In the genomic region with DNA sequence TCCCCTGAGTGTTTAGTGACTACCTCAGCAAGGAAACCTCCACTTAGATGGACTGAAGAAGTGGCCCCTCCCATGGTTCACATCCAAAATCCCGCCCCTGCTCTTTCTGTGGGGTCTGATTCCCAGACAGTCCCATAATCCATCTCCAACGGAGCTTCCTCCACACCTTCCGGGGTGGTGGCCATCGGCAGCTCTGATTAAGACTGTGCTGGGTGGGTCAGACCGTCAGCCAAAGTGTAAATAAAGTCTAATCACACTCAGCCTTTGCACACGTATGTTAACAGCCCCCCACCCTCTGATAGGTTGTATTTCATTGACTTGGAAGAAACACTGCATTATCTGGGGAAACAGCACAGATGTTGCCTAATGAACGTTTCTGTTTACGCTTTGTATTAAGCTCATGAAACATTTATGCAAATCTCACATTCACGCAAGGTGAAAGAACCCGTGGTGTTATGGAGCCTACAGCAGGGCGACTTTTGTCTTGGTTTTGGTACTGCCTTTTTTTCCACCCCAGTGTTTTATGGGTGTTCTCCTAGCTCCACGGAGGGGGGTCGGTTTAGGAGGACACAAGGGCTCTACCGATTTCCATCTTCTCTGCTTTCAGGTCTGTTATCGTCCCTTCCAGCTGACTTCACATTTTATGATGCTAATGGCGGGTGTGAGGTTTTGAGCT, we compare ENCODE assay signal across 23 mouse cellular contexts.
A peak's percentile ranks its signal among the peaks of the same experiment; 100 is the strongest.
DNase-seq lines count a peak whose midpoint lies in the region; ATAC-seq and TF ChIP-seq lines count a peak whose summit lies in the region.
"Had no signal": no experiment of that assay in that cellular context is flagged by ENCODE, and none has a peak within 500 bp of the region (broad histone marks: within the 10 kb centered on the region; RNA-seq: fewer than 3 reads in every experiment).

No protein-coding gene starts in this region.

- no peak for TF ChIP-seq CTCF in hindbrain, postnatal 0 days (IDR thresholded peaks at IDR 0.05; ENCODE audit: low read depth)

- no peak for ATAC-seq in hindbrain, postnatal 0 days
- ATAC-seq in hindbrain, embryonic 12.5 days (ENCODE audit: low FRiP score): no peak
- peak; percentile 83 for ATAC-seq in neural tube, embryonic 12.5 days (ENCODE audit: low FRiP score, low read depth)
- ATAC-seq: activated CD4-positive, CD25-positive, alpha-beta regulatory T cell, adult 4 months; forebrain, postnatal 0 days; intestine, embryonic 15.5 days had no signal

- peaks cover 8% of the 10 kb centered on the region; the same call in 1 of the 2 replicates for H3K9me3 ChIP-seq in hindbrain, embryonic 10.5 days
- H3K9me3 ChIP-seq in hindbrain, postnatal 0 days (ENCODE audit: low read length): no peaks in the 10 kb centered on the region
- no peaks in the 10 kb centered on the region for H3K9me3 ChIP-seq in hindbrain, embryonic 12.5 days (replicated peaks)
- H3K9me3 ChIP-seq in neural tube, embryonic 12.5 days: no peaks in the 10 kb centered on the region
- H3K9me3 ChIP-seq: embryonic facial prominence, embryonic 10.5 days; intestine, embryonic 15.5 days; kidney, embryonic 15.5 days had no signal

- peaks cover 26% of the 10 kb centered on the region for H3K4me1 ChIP-seq in hindbrain, embryonic 10.5 days (replicated peaks)
- no peaks in the 10 kb centered on the region for H3K4me1 ChIP-seq in hindbrain, postnatal 0 days (ENCODE audit: insufficient read depth, low read length)
- peaks cover 11% of the 10 kb centered on the region for H3K4me1 ChIP-seq in hindbrain, embryonic 12.5 days
- H3K4me1 ChIP-seq in neural tube, embryonic 12.5 days: peaks cover 8% of the 10 kb centered on the region; the same call in 1 of the 2 replicates
- H3K4me1 ChIP-seq: intestine, embryonic 15.5 days; kidney, embryonic 15.5 days; megakaryocyte, embryonic 14.5 days had no signal

- H3K27ac ChIP-seq in hindbrain, embryonic 10.5 days: peak overlapping the region; percentile 37; the same call in 1 of the 2 replicates
- H3K27ac ChIP-seq in hindbrain, postnatal 0 days: no peak overlapping the region
- H3K27ac ChIP-seq in hindbrain, embryonic 12.5 days: no peak overlapping the region
- H3K27ac ChIP-seq in neural tube, embryonic 12.5 days: no peak overlapping the region
- H3K27ac ChIP-seq: embryonic facial prominence, embryonic 10.5 days; intestine, embryonic 15.5 days; kidney, embryonic 15.5 days had no signal

- H3K4me2 ChIP-seq in hindbrain, postnatal 0 days (ENCODE audit: low read depth, low read length): no peak overlapping the region
- peak overlapping the region; percentile 7; the same call in 1 of the 2 replicates for H3K4me2 ChIP-seq in hindbrain, embryonic 12.5 days (replicated peaks)
- peak overlapping the region; percentile 32 for H3K4me2 ChIP-seq in neural tube, embryonic 12.5 days (replicated peaks)
- H3K4me2 ChIP-seq: intestine, embryonic 15.5 days; kidney, embryonic 15.5 days; liver, embryonic 11.5 days had no signal

- H3K27me3 ChIP-seq in hindbrain, embryonic 10.5 days (ENCODE audit: insufficient read depth, poor library complexity, severe bottlenecking): no peaks in the 10 kb centered on the region
- H3K27me3 ChIP-seq in hindbrain, postnatal 0 days (ENCODE audit: insufficient read depth, low read length): no peaks in the 10 kb centered on the region
- peaks cover 3% of the 10 kb centered on the region; the same call in 1 of the 2 replicates for H3K27me3 ChIP-seq in hindbrain, embryonic 12.5 days
- H3K27me3 ChIP-seq in neural tube, embryonic 12.5 days (replicated peaks): no peaks in the 10 kb centered on the region
- H3K27me3 ChIP-seq: intestine, embryonic 15.5 days; kidney, embryonic 15.5 days; megakaryocyte, embryonic 14.5 days had no signal

- no peaks in the 10 kb centered on the region for H3K36me3 ChIP-seq in hindbrain, embryonic 10.5 days
- no peaks in the 10 kb centered on the region for H3K36me3 ChIP-seq in hindbrain, postnatal 0 days (ENCODE audit: insufficient read depth, low read length)
- no peaks in the 10 kb centered on the region for H3K36me3 ChIP-seq in hindbrain, embryonic 12.5 days
- H3K36me3 ChIP-seq in neural tube, embryonic 12.5 days: no peaks in the 10 kb centered on the region
- H3K36me3 ChIP-seq: embryonic facial prominence, embryonic 10.5 days; intestine, embryonic 15.5 days; kidney, embryonic 15.5 days had no signal

- no peak overlapping the region for H3K4me3 ChIP-seq in hindbrain, embryonic 10.5 days
- H3K4me3 ChIP-seq in hindbrain, postnatal 0 days (ENCODE audit: low read length): no peak overlapping the region
- no peak overlapping the region for H3K4me3 ChIP-seq in hindbrain, embryonic 12.5 days
- H3K4me3 ChIP-seq in neural tube, embryonic 12.5 days: no peak overlapping the region
- H3K4me3 ChIP-seq: embryonic facial prominence, embryonic 10.5 days; intestine, embryonic 15.5 days; kidney, embryonic 15.5 days; megakaryocyte, embryonic 14.5 days had no signal

- WGBS in hindbrain, embryonic 10.5 days: 58% methylated on average over 16 of the region's 16 CpGs
- WGBS in hindbrain, postnatal 0 days: 44% methylated on average over 16 of the region's 16 CpGs
- 44% methylated on average over 16 of the region's 16 CpGs for WGBS in hindbrain, embryonic 12.5 days
- WGBS in neural tube, embryonic 12.5 days: 27% methylated on average over 16 of the region's 16 CpGs

- no peak for DNase-seq in hindbrain, embryonic 10.5 days (ENCODE audit: low spot score)
- DNase-seq in hindbrain, postnatal 0 days (ENCODE audit: low spot score): no peak
- DNase-seq in ES-CJ7 (ENCODE audit: low read depth, low spot score): peak; percentile 57
- DNase-seq in urinary bladder, postnatal 25 days (ENCODE audit: low spot score): no peak
- no peak for DNase-seq in c-Kit-positive CD71-positive TER-119-positive erythroid progenitor cells, embryonic 14.5 days (ENCODE audit: low spot score)
- DNase-seq in adrenal gland, postnatal 4 days (ENCODE audit: low spot score in 2 of 2): no peak
- DNase-seq: adrenal gland, postnatal 14 days; cerebellum, adult 2 months; cerebellum, postnatal 36 days; forebrain, postnatal 0 days; heart, postnatal 10 days; lung, adult 2 months; right cerebral cortex, postnatal 14 days; spleen, adult 18-20 months; thymus, postnatal 36 days had no signal

- H3K9ac ChIP-seq in hindbrain, postnatal 0 days (replicated peaks; ENCODE audit: low read length): no peak overlapping the region
- H3K9ac ChIP-seq in hindbrain, embryonic 12.5 days: no peak overlapping the region
- no peak overlapping the region for H3K9ac ChIP-seq in neural tube, embryonic 12.5 days
- H3K9ac ChIP-seq: forebrain, postnatal 0 days; intestine, embryonic 15.5 days; kidney, embryonic 15.5 days had no signal
